Mouse (Mus musculus): Measurements from ENCODE around the gene Thumpd2. TPM values are rescaled to one million over a fixed set of nuclear protein-coding genes. Genes with fewer than 3 reads are reported as not detected.

Gene Thumpd2
- total RNA-seq (2021): 1 to 10 TPM; 6.2 TPM

DNA sequence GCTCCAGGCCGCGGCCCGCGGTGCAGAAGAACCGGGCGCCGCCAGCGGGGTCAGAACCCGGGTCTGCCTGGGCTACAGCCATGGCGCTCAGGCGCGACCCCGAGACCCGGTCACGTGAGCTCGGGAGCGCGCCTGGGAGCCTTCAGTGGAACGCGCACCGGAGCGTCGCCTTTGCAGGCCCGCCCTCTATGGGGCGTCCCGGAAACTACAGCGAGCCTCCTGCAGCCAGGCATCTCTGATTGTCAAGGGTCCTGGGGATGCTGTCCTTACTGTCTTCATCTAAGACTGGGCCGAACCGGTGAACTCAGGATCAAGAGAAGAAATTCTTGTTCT, at the start of gene Thumpd2:
Thumpd2 (minus strand) TSS at position 104 of the 333 bp plus-strand sequence.
- intact Hi-C loops (cut with DNase I): no loop called here
- DNase-seq (ENCODE audit: low spot score in 2 of 2): peak; percentile 88 to 91

DNA sequence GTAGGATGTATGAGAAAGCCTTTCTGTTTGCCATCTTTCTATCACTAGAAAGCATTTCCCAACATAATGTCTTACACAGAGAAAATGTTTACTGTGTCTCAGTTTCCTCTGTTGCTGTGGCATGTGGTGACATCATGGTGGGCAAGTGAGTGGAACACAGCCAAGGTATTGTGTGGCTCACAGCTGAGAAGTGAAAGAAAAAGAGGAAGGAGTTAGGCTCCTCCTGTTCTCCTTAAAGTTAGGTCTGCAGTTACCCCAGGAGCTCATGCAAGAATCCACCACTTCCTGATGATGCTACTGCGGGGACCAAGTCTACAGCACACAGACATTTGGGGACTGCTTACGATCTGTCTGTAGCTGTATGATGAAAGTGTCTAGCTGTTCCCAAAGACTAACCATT, 39.4 kb upstream of the Thumpd2 start:
- no peak for DNase-seq (ENCODE audit: low spot score in 2 of 2)
- intact Hi-C loops (cut with DNase I): no loop called here

- intact Hi-C loops (cut with DNase I): no loop called here
- peak; percentile 18 to 68 for DNase-seq (ENCODE audit: low spot score in 2 of 2)
These were observed 38.0 kb upstream of the Thumpd2 start for GRCm38 (mm10) chr17:81102866-81103265.

DNA sequence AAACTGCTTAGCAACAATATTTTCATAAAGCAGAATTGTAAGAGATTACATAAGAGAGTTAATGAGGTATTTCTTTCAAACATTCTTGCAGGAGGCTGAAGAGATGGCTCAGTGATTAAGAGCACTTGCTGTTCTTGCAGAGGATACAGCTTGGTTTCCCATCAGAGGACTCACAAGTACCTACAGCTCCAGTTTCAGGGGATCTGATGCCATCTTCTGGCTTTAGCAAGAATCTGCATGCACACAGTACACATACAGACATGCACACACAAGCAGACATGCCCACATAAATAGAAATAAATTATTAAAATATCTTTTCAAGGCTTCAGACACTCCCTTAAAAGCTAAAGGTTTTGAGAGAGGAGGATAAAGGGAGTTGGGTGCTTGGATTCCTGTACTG, 33.6 kb upstream of the Thumpd2 start:
- no peak for DNase-seq (ENCODE audit: low spot score in 2 of 2)

GRCm38 (mm10) chr17:81096490-81096889, 31.6 kb upstream of the Thumpd2 start:
- intact Hi-C loops (cut with DNase I): no loop called here
- no peak for DNase-seq (ENCODE audit: low spot score in 2 of 2)

More for the DNA sequence above, 33.6 kb upstream of the Thumpd2 start:
- intact Hi-C loops (cut with DNase I): no loop called here

GRCm38 (mm10) chr17:81092794-81093193, 27.9 kb upstream of the Thumpd2 start:
- intact Hi-C loops (cut with DNase I): no loop called here

DNA sequence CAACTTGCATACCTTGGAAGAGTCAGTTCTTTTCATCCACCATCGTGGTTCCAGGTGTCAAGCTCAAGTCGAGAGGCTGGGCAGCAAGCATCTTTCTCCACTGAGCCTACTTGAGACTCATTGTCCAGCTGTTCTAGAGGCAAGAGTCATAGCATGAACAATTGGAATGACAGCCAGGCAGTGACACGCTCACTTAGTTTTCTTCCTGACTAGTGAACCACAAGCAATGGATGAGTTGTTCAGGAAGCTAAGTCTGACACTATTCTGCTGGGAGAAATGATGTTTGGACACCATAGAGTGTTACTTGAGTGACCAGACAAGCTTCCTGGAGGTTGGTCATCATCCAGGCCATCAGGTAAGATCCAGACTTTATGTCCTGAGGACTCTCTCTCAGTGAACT, 24.0 kb upstream of the Thumpd2 start:
- DNase-seq (ENCODE audit: low spot score in 2 of 2): no peak
- intact Hi-C loops (cut with DNase I): no loop called here

More at GRCm38 (mm10) chr17:81092794-81093193, 27.9 kb upstream of the Thumpd2 start:
- no peak for DNase-seq (ENCODE audit: low spot score in 2 of 2)

DNA sequence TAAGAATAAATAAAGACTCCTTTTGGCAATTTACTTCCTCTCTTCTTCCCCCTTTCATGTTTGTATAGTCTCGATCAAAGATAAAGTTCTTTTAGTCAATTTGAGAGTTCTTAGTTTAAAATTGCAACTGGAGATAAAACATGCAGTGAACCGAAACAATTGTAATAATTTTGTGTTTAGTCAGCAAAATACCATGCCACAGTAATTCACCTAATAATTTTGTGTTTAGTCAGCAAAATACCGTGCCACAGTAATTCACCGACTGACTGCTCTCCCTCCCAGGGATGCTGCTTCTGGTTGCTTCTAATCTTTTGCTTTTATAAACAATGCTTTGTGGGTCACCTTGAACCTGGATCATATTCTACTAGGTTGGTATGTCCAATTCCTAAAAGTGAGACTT, 22.9 kb upstream of the Thumpd2 start:
- intact Hi-C loops (cut with DNase I): no loop called here

DNA sequence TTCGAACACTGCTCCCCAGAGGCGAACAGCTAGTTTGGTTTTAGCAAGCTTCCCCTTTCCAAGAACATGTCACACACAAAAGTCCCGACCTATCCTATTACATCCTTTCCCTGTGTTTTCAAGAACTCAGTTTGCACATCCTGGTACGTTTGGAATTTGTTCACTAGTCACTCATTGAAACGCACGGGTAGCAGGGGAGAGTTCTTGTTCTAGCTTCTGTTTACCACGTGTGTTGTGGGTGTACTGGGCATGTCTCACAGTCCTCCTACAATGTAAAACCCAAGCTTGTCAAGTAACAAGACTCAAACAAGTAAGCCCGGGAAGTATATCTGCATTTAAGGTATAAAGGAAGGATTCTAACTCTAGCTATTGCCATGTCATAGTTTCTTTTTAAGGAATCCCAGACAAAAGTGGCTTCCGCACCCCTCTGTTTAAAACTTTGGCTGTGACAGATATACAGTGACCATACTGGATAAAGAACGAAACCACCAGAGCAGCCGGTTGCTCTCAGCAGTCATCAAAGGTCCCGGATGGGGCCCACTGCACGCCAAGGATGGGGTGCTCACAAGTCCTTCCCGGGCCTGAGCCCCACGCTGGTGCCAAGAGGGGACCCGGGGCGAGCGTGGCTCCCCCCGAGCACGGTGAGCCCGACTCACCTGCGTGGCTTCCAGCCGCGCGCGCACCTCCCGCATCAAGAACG, 453 bp downstream of the Thumpd2 start:
- peak; percentile 39 to 80 for DNase-seq (ENCODE audit: low spot score in 2 of 2)
- intact Hi-C loops (cut with DNase I): no loop called here

More for the DNA sequence above, 22.9 kb upstream of the Thumpd2 start:
- no peak for DNase-seq (ENCODE audit: low spot score in 2 of 2)

- intact Hi-C loops (cut with DNase I): no loop called here
- no peak for DNase-seq (ENCODE audit: low spot score in 2 of 2)
These were observed 1.5 kb downstream of the Thumpd2 start for GRCm38 (mm10) chr17:81063346-81063745.

DNA sequence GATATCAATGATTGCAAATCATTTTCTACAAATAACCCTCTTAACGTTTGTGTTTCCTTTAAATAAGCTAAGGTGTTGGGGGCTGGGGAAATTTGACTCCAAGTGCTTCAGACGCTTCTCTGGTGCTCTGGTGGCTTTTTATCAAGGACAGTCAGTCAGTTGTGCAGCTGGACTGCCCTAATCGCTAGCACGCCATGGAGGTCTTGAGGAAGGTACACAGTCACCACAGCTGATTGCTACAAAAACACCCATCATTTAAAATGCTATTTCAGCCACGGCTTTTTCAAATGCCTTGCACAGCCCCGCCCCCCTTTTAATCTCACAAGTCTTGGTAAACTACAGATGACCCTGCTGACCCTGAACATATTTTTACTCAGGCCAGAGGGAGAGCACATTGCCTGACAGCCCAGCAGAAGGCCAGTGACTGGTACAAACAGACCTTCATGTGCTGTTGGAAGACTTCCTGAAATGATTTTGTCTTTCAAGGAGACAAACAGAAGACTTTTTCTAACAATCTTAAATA, 2.5 kb downstream of the Thumpd2 start:
- intact Hi-C loops (cut with DNase I): no loop called here
- DNase-seq (ENCODE audit: low spot score in 2 of 2): no peak

- intact Hi-C loops (cut with DNase I): no loop called here
- no peak for DNase-seq (ENCODE audit: low spot score in 2 of 2)
These were observed 8.0 kb downstream of the Thumpd2 start for GRCm38 (mm10) chr17:81056796-81057381.

DNA sequence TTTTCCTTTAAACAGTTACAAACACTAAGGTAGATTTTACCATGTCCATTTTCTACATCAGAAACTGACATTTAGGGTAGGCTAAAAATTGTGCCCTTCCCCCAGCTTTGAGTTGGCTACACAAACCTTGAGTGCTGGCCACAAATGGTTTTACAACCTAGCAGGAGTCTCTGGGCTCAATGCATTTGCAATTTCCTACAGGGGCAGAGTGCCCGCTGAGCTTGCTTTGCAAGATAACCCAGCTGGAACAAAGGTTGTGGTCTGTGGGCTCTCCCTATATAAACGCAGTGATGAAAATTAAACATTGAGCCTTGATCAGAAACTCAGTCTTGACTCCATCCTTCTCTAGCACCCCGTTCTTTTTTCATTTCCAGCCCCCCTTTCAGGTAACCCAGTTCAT, 8.8 kb downstream of the Thumpd2 start:
- intact Hi-C loops (cut with DNase I): no loop called here
- no peak for DNase-seq (ENCODE audit: low spot score in 2 of 2)

GRCm38 (mm10) chr17:81055522-81055921, 9.4 kb downstream of the Thumpd2 start:
- intact Hi-C loops (cut with DNase I): no loop called here
- no peak for DNase-seq (ENCODE audit: low spot score in 2 of 2)

DNA sequence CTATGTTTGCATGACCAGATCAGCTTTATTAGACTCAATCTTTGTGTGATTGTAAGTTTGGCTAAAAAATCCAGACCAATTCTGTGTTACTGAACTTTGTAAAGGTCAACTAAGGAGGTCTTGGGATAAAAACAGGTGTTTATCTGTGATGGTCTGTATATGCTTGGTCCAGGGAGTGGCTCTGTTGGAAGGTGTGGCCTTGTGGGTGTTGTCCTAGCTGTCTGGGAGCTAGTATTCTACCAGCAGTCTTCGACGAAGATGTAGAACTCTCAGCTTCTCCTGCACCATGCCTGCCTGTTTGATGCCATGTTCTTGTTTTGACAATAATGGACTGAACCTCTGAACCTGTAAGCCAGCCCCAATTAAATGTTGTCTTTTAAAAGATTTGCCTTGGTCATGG, 11.6 kb downstream of the Thumpd2 start:
- no peak for DNase-seq (ENCODE audit: low spot score in 2 of 2)

GRCm38 (mm10) chr17:81047930-81048564, 16.8 kb downstream of the Thumpd2 start:
- intact Hi-C loops (cut with DNase I): loop anchor here (10.0 kb wide), 1 partner anchor 1957 kb away; no protein-coding TSS in a partner anchor
- no peak for DNase-seq (ENCODE audit: low spot score in 2 of 2)

More for the DNA sequence above, 11.6 kb downstream of the Thumpd2 start:
- intact Hi-C loops (cut with DNase I): no loop called here

DNA sequence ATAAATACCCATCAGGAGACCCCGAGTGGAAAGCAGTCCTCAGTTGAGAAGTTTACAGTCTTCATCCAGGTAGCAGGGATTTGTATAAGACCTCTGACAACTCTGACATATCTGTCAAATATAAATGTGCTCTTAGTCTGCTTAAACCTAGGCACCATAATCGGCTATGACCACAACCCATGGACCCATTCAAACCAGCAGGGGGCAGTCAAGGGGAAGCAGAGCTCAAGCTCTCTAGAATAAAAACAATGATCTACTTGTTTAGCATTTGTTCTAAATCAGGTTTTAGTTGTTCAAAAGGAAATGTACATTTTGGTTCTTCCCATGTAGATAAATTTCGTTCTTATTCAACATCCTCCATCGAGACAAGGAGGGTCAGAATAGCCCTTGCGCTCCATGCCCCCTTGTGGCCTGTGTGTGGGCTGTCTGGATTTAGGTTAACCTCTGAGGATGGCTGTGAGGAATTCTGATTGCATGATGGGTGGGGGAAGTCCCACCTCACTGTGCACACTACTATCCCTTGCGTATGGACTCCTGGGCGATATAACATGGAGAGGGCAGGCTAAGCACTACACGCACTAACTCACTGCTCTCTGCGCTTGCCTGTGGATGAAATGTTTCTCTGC, 19.2 kb downstream of the Thumpd2 start:
- intact Hi-C loops (cut with DNase I): loop anchor here (10.0 kb wide), 1 partner anchor 1959 kb away; no protein-coding TSS in a partner anchor
- peak; percentile 44 to 54 for DNase-seq (ENCODE audit: low spot score in 2 of 2)

- no peak for DNase-seq (ENCODE audit: low spot score in 2 of 2)
- intact Hi-C loops (cut with DNase I): loop anchor here (10.0 kb wide), 1 partner anchor 1960 kb away; no protein-coding TSS in a partner anchor
These were observed 19.8 kb downstream of the Thumpd2 start for GRCm38 (mm10) chr17:81045115-81045514.

DNA sequence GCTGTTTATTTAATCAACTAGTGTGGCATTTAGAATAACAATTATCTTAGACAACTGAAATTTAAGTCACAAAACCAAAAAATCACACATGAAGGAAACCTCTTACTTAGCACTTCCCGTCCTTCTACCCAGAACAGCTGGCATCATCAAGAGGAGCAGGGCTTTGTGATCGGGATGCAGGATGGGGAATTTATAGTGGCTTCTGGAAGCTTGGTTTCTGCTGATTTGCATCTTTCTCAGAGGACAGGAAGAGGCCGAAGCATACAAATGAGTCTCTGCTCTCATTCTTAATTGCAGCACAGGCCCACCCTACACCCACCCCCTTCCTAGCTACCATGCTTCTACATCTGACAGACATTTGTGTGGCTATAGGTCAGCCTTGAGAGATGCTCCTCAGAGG, 20.5 kb downstream of the Thumpd2 start:
- DNase-seq (ENCODE audit: low spot score in 2 of 2): peak in 1 of 2 experiments; percentile 22
- intact Hi-C loops (cut with DNase I): loop anchor here (10.0 kb wide), 1 partner anchor 1960 kb away; no protein-coding TSS in a partner anchor

DNA sequence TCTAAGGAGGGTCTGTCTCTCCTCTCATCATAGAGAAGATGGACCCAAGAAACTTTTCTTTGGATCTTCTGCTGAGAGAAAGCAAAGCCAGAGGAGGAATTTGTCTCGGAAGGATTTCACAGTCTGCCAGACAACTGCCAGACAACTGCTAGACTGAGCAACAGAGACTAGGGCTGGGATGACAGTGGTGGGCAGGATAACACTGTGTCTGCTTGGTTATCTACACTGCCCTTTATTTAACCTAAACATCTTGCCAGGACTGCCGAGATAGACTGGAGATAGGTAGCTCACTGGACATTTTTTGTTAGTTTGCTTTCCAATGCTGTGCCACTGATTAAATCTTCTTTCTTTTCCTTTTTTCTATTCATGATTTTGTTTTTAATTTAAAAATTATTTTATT, 23.2 kb downstream of the Thumpd2 start:
- no peak for DNase-seq (ENCODE audit: low spot score in 2 of 2)
- intact Hi-C loops (cut with DNase I): loop anchor here (10.0 kb wide), 1 partner anchor 1963 kb away; no protein-coding TSS in a partner anchor

All from left cerebral cortex, postnatal 25 days (tissue).